ENCODE assay signal across 16 mouse cellular contexts in genomic region chr4:142118522-142118921, GRCm38 (mm10). TPM values are rescaled to one million over a fixed set of nuclear protein-coding genes. Genes with fewer than 3 reads are reported as not detected.
A peak's percentile ranks its signal among the peaks of the same experiment; 100 is the strongest.
DNase-seq lines count a peak whose midpoint lies in the region; ATAC-seq and TF ChIP-seq lines count a peak whose summit lies in the region.
"Had no signal": no experiment of that assay in that cellular context is flagged by ENCODE, and none has a peak within 500 bp of the region (broad histone marks: within the 10 kb centered on the region; RNA-seq: fewer than 3 reads in every experiment).

No protein-coding gene starts in this region.

- ATAC-seq in forebrain, postnatal 0 days, result peak; percentile 13; the same call in 1 of the 2 replicates
- ATAC-seq in forebrain, embryonic 13.5 days, result no peak
- ATAC-seq in midbrain, embryonic 13.5 days, result peak; percentile 59
- no peak for ATAC-seq in frontal cortex, adult (ENCODE audit: low TSS enrichment)
- ATAC-seq: Patski had no signal

- DNase-seq in forebrain, postnatal 0 days, result no peak
- DNase-seq in embryo, embryonic 11 days, result peak; percentile 75
- peak; percentile 59 for DNase-seq in limb, embryonic 10.5 days (ENCODE audit: low spot score)
- no peak for DNase-seq in cerebellum, adult 9-11 months
- DNase-seq in urinary bladder, postnatal 36 days (ENCODE audit: low spot score in 2 of 2), result no peak
- DNase-seq: cerebellum, adult 2 months; heart, adult 2 months; liver; lung, adult 18-20 months; right cerebral cortex, postnatal 14 days; thymus, postnatal 25 days had no signal

- H3K9me3 ChIP-seq in forebrain, postnatal 0 days (ENCODE audit: low read length), result no peaks in the 10 kb centered on the region
- H3K9me3 ChIP-seq in forebrain, embryonic 13.5 days (replicated peaks), result no peaks in the 10 kb centered on the region
- H3K9me3 ChIP-seq in limb, embryonic 10.5 days (replicated peaks), result no peaks in the 10 kb centered on the region
- no peaks in the 10 kb centered on the region for H3K9me3 ChIP-seq in midbrain, embryonic 13.5 days

- H3K4me2 ChIP-seq in forebrain, postnatal 0 days (ENCODE audit: low read depth), result no peak overlapping the region
- no peak overlapping the region for H3K4me2 ChIP-seq in forebrain, embryonic 13.5 days
- no peak overlapping the region for H3K4me2 ChIP-seq in midbrain, embryonic 13.5 days (replicated peaks)

- no peak overlapping the region for H3K27ac ChIP-seq in forebrain, postnatal 0 days (ENCODE audit: low read depth, low read length)
- H3K27ac ChIP-seq in forebrain, embryonic 13.5 days, result no peak overlapping the region
- peak overlapping the region; percentile 81 for H3K27ac ChIP-seq in limb, embryonic 10.5 days
- H3K27ac ChIP-seq in midbrain, embryonic 13.5 days, result no peak overlapping the region; the same call in 1 of the 2 replicates
- H3K27ac ChIP-seq: heart, adult 2 months; macrophage had no signal

- H3K27me3 ChIP-seq in forebrain, postnatal 0 days (ENCODE audit: insufficient read depth, low read length), result no peaks in the 10 kb centered on the region
- H3K27me3 ChIP-seq in forebrain, embryonic 13.5 days, result no peaks in the 10 kb centered on the region
- H3K27me3 ChIP-seq in limb, embryonic 10.5 days (ENCODE audit: low read depth, poor library complexity, severe bottlenecking), result 0 out of 2 replicates have a peak, but pooled peaks cover 10% of the 10 kb centered on the region
- H3K27me3 ChIP-seq in midbrain, embryonic 13.5 days, result no peaks in the 10 kb centered on the region
- H3K27me3 ChIP-seq: Patski had no signal

- no peak for TF ChIP-seq CTCF in forebrain, postnatal 0 days (IDR thresholded peaks at IDR 0.05; ENCODE audit: low read depth)

- no peak overlapping the region for H3K9ac ChIP-seq in forebrain, postnatal 0 days
- no peak overlapping the region for H3K9ac ChIP-seq in forebrain, embryonic 13.5 days
- H3K9ac ChIP-seq in midbrain, embryonic 13.5 days (replicated peaks), result no peak overlapping the region

- H3K36me3 ChIP-seq in forebrain, postnatal 0 days (ENCODE audit: insufficient read depth), result no peaks in the 10 kb centered on the region
- H3K36me3 ChIP-seq in forebrain, embryonic 13.5 days (ENCODE audit: poor library complexity, severe bottlenecking), result no peaks in the 10 kb centered on the region
- no peaks in the 10 kb centered on the region for H3K36me3 ChIP-seq in limb, embryonic 10.5 days
- 0 out of 2 replicates have a peak, but pooled peaks cover 5% of the 10 kb centered on the region for H3K36me3 ChIP-seq in midbrain, embryonic 13.5 days

- WGBS in forebrain, postnatal 0 days, result 44% methylated on average over 7 of the region's 7 CpGs
- WGBS in forebrain, embryonic 13.5 days, result 60% methylated on average over 7 of the region's 7 CpGs
- WGBS in limb, embryonic 10.5 days, result 32% methylated on average over 7 of the region's 7 CpGs
- WGBS in midbrain, embryonic 13.5 days, result 40% methylated on average over 7 of the region's 7 CpGs

- no peak overlapping the region for H3K4me3 ChIP-seq in forebrain, postnatal 0 days (ENCODE audit: low read depth, low read length)
- no peak overlapping the region for H3K4me3 ChIP-seq in forebrain, embryonic 13.5 days
- no peak overlapping the region for H3K4me3 ChIP-seq in limb, embryonic 10.5 days
- H3K4me3 ChIP-seq in midbrain, embryonic 13.5 days (replicated peaks), result no peak overlapping the region
- H3K4me3 ChIP-seq: heart, adult 2 months had no signal

- H3K4me1 ChIP-seq in forebrain, postnatal 0 days (ENCODE audit: insufficient read depth), result no peaks in the 10 kb centered on the region
- 0 out of 2 replicates have a peak, but pooled peaks cover 7% of the 10 kb centered on the region for H3K4me1 ChIP-seq in forebrain, embryonic 13.5 days
- peaks cover 49% of the 10 kb centered on the region for H3K4me1 ChIP-seq in limb, embryonic 10.5 days
- H3K4me1 ChIP-seq in midbrain, embryonic 13.5 days (replicated peaks), result peaks cover 19% of the 10 kb centered on the region

RNA-seq across cellular contexts. Expression of gene Tmem51, which starts 34.4 kb away (rescaled TPM):
- 3.5 and 5.7 TPM in 2 replicates for total RNA-seq in forebrain, postnatal 0 days (2014; rRNA removed)
- 6.1 and 7.4 TPM in 2 replicates for polyA plus RNA-seq in forebrain, postnatal 0 days (2015; fragmentation: Nextera tagmentation; extraction: Ambion mirVana)
- 3.4 and 4.5 TPM in 2 replicates for polyA plus RNA-seq in forebrain, embryonic 13.5 days (2015; fragmentation: Nextera tagmentation; extraction: Ambion mirVana)
- polyA plus RNA-seq in limb, embryonic 10.5 days (2016; fragmentation: Nextera tagmentation; extraction: Ambion mirVana), result 7.0 and 10.8 TPM in 2 replicates
- polyA plus RNA-seq in midbrain, embryonic 13.5 days (2015; fragmentation: Nextera tagmentation; extraction: Ambion mirVana), result 5.7 and 6.4 TPM in 2 replicates

Comparison
In these comparisons a context has a peak if more than half of its experiments do, and no peak if none do; other contexts are left out.
1. ATAC-seq: peak in forebrain, postnatal 0 days (single experiment) and midbrain, embryonic 13.5 days (single experiment); none in forebrain, embryonic 13.5 days (single experiment) and frontal cortex, adult (single experiment).
2. DNase-seq: peak in embryo, embryonic 11 days (single experiment) and limb, embryonic 10.5 days (single experiment); none in forebrain, postnatal 0 days (single experiment), cerebellum, adult 9-11 months (single experiment) and urinary bladder, postnatal 36 days (0 of 2).